Mouse (Mus musculus) T-cell, adult 2 months (primary cell): ENCODE results near the gene Znrf4.

Experiments used
- DNase-seq: peaks from one replicate; pipeline ENCODE4 v3.0.0; 2022; ENCODE audit warnings: low spot score

Znrf4 gene

GRCm38 (mm10) chr17:56466747-56467146 is 45.5 kb downstream of the Znrf4 start:
- no peak for DNase-seq

GRCm38 (mm10) chr17:56464817-56465216 is 47.4 kb downstream of the Znrf4 start:
- DNase-seq: no peak

- DNase-seq: no peak
Observed at GRCm38 (mm10) chr17:56464345-56464744, 47.9 kb downstream of the Znrf4 start.

- DNase-seq: no peak
Observed at GRCm38 (mm10) chr17:56463500-56463899, 48.7 kb downstream of the Znrf4 start.

GRCm38 (mm10) chr17:56462835-56463455 is 49.3 kb downstream of the Znrf4 start:
- no peak for DNase-seq

GRCm38 (mm10) chr17:56461771-56462743 is 50.2 kb downstream of the Znrf4 start:
- DNase-seq: peak; percentile 94
